Mouse (Mus musculus) heart, embryonic 12.5 days (tissue): ENCODE data around the gene Gm10964. TPM values are rescaled to one million over a fixed set of nuclear protein-coding genes. Genes with fewer than 3 reads are reported as not detected.
A peak's percentile ranks its signal among the peaks of the same experiment; 100 is the strongest.

Experiments used
- ATAC-seq: fragments of 200-750 bp; cut with Nextera tagmentation; 2 replicates; pipeline ENCODE4 v1.8.0; 2017; ENCODE audit warnings: moderate TSS enrichment, moderate library complexity; ENCODE audit not compliant: insufficient number of reproducible peaks, low FRiP score
- H3K27ac ChIP-seq: fragments of 300-500 bp; sonication (generic); 2 replicates; pipeline ENCODE4 v1.5.1; 2016; ENCODE audit warnings: mild to moderate bottlenecking, moderate library complexity; ENCODE audit not compliant: poor library complexity, severe bottlenecking
- H3K27me3 ChIP-seq: fragments of 300-500 bp; sonication (generic); replicated peaks from 2 replicates; pipeline ENCODE4 v1.6.1; 2016; ENCODE audit warnings: mild to moderate bottlenecking, moderate library complexity
- H3K36me3 ChIP-seq: fragments of 300-500 bp; sonication (generic); 2 replicates; pipeline ENCODE4 v1.6.1; 2016; ENCODE audit warnings: mild to moderate bottlenecking, moderate library complexity
- H3K4me1 ChIP-seq: fragments of 300-500 bp; sonication (generic); replicated peaks from 2 replicates; pipeline ENCODE4 v1.6.1; 2016; ENCODE audit warnings: mild to moderate bottlenecking
- H3K4me2 ChIP-seq: fragments of 300-500 bp; sonication (generic); 2 replicates; pipeline ENCODE4 v1.6.1; 2016; ENCODE audit warnings: mild to moderate bottlenecking, moderate library complexity
- H3K4me3 ChIP-seq: fragments of 300-500 bp; sonication (generic); 2 replicates; pipeline ENCODE4 v1.5.1; 2016; ENCODE audit warnings: mild to moderate bottlenecking
- H3K9ac ChIP-seq: fragments of 300-500 bp; sonication (generic); 2 replicates; pipeline ENCODE4 v1.6.1; 2016; ENCODE audit warnings: mild to moderate bottlenecking, moderate library complexity
- H3K9me3 ChIP-seq: fragments of 300-500 bp; sonication (generic); replicated peaks from 2 replicates; pipeline ENCODE4 v1.6.1; 2016; ENCODE audit warnings: mild to moderate bottlenecking, moderate library complexity
- WGBS: fragments of 180-500 bp; shearing (Covaris S2); methylation state at CpG from one replicate; pipeline ENCODE4 v1.1.7; 2016; 5-methylcytosine and 5-hydroxymethylcytosine counted together
- polyA plus RNA-seq: library from polyadenylated mRNA; unstranded; fragments of >200 nt; fragmentation: Nextera tagmentation; extraction: Ambion mirVana; gene quantifications from 2 replicates; pipeline ENCODE4 v1.2.1, GENCODE M21; 2016

Gene Gm10964
- polyA plus RNA-seq, 1 experiment from 2014 or later: not detected

- 93% methylated on average over 7 of the region's 7 CpGs for WGBS
- Histone ChIP-seq H3K4me1 (peaks cover 11% of the 10 kb centered on the region), H3K36me3 (peaks cover 71% of the 10 kb centered on the region), H3K4me2 (no peak overlapping the region), H3K4me3 (no peak overlapping the region), H3K9me3 (no peaks in the 10 kb centered on the region), H3K9ac (no peak overlapping the region), H3K27ac (no peak overlapping the region), H3K27me3 (no peaks in the 10 kb centered on the region)
- no peak for ATAC-seq
Measured at GRCm38 (mm10) chr3:103758456-103758855, 19.3 kb downstream of the Gm10964 start.

GRCm38 (mm10) chr3:103759261-103759970 lies 20.2 kb downstream of the Gm10964 start:
- no peak for ATAC-seq
- Histone ChIP-seq H3K27ac (no peak overlapping the region), H3K9me3 (no peaks in the 10 kb centered on the region), H3K4me1 (peaks cover 11% of the 10 kb centered on the region), H3K27me3 (no peaks in the 10 kb centered on the region), H3K4me2 (no peak overlapping the region), H3K36me3 (peaks cover 71% of the 10 kb centered on the region), H3K9ac (no peak overlapping the region), H3K4me3 (no peak overlapping the region)
- WGBS: 76% methylated on average over 5 of the region's 5 CpGs

GRCm38 (mm10) chr3:103766789-103767188 lies 27.6 kb downstream of the Gm10964 start:
- Histone ChIP-seq H3K27ac (no peak overlapping the region), H3K36me3 (peaks cover 42% of the 10 kb centered on the region), H3K27me3 (no peaks in the 10 kb centered on the region), H3K9me3 (no peaks in the 10 kb centered on the region), H3K9ac (no peak overlapping the region), H3K4me2 (no peak overlapping the region), H3K4me3 (no peak overlapping the region), H3K4me1 (peaks cover 19% of the 10 kb centered on the region)
- 85% methylated on average over 3 of the region's 3 CpGs for WGBS
- ATAC-seq: no peak

DNA sequence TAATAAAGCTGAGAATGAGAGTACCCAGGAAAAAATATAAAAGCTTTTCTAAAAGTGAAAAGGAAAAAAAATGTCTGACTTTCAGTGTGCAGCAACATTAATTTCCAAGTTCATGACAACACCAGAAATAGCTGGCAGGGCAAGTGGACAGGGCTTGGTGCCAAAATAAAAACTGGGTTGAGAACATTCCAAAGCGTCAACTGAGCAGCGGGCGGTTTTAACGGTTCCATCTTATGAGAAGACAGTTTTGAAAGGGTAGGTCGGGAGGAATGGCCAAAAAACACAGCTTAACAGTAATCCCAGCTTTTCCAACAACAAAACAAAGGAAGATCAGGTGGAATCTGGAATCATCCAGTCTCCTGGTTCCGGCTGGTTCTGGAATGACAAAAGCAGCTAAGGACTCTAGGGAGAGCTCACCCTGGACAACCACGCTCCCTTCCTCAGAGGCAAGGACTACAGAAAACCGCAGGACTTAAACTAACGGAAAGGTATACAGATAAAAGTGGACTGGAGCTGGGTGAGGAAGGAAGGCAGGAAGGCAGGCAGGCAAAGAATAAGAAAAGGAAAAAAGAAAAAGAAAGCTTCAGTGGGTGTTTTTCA lies 32.5 kb downstream of the Gm10964 start:
- H3K4me3 ChIP-seq: no peak overlapping the region
- no peak for ATAC-seq

GRCm38 (mm10) chr3:103772846-103773245 lies 33.7 kb downstream of the Gm10964 start:
- Histone ChIP-seq H3K9me3 (no peaks in the 10 kb centered on the region), H3K27ac (peak overlapping the region; percentile 91)
- ATAC-seq: no peak

More for the DNA sequence above, 32.5 kb downstream of the Gm10964 start:
- peaks cover 29% of the 10 kb centered on the region for H3K36me3 ChIP-seq
- no peaks in the 10 kb centered on the region for H3K27me3 ChIP-seq
- H3K4me1 ChIP-seq: peaks cover 39% of the 10 kb centered on the region
- peak overlapping the region; percentile 53 for H3K4me2 ChIP-seq
- no peaks in the 10 kb centered on the region for H3K9me3 ChIP-seq
- 36% methylated on average over 9 of the region's 9 CpGs for WGBS
- peak overlapping the region; percentile 45; the same call in 1 of the 2 replicates for H3K9ac ChIP-seq
- peak overlapping the region; percentile 91 for H3K27ac ChIP-seq

DNA sequence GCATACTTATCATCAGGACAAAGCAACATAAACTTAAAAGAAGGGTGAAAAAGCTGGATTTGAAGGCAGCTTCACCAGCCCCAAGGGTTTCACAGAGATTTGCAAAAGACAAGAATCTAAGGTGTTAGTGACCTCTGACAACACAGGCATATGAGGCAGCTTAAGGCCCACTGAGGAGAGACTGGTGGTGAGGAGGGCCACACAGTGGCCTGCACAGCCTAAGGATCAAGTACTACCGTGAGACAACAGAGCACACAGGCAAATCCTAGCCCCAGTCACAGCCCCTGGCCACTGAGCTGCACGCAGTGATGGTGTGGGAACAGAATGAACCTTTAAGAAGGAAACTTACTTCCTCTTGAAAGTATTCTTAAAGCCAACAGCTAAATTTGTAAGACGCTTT lies 34.3 kb downstream of the Gm10964 start:
- no peak overlapping the region for H3K4me3 ChIP-seq
- 82% methylated on average over 3 of the region's 3 CpGs for WGBS
- H3K4me1 ChIP-seq: peaks cover 37% of the 10 kb centered on the region
- ATAC-seq: no peak
- no peaks in the 10 kb centered on the region for H3K27me3 ChIP-seq
- peaks cover 38% of the 10 kb centered on the region for H3K36me3 ChIP-seq
- peak overlapping the region; percentile 91 for H3K27ac ChIP-seq
- no peaks in the 10 kb centered on the region for H3K9me3 ChIP-seq
- H3K9ac ChIP-seq: peak overlapping the region; percentile 6; the same call in 1 of the 2 replicates
- H3K4me2 ChIP-seq: no peak overlapping the region

More at GRCm38 (mm10) chr3:103772846-103773245, 33.7 kb downstream of the Gm10964 start:
- Histone ChIP-seq H3K27me3 (no peaks in the 10 kb centered on the region), H3K9ac (no peak overlapping the region), H3K36me3 (peaks cover 39% of the 10 kb centered on the region), H3K4me3 (no peak overlapping the region), H3K4me2 (no peak overlapping the region), H3K4me1 (peaks cover 39% of the 10 kb centered on the region)
- WGBS: 65% methylated on average over 4 of the region's 4 CpGs

DNA sequence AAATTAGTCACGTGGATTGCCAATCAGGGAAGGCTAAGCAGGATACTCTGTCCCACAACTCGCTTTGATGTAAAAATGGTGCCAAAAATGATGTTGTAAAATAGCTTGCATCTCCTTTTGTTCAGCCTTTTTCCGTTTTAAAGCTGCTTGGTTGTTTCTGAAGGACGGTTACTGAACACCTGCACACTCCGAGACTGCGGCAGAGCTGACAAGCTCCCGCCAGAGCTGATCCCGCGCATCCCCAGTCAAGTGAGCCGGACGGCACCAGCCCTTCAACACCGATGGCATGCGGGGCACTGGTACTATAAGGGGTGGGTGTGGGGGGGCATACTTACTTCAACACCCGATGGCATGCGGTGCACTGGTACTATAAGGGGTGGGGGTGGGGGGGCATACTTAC lies 34.8 kb downstream of the Gm10964 start:
- Histone ChIP-seq H3K27ac (no peak overlapping the region; the same call in 1 of the 2 replicates), H3K9ac (no peak overlapping the region), H3K4me2 (no peak overlapping the region), H3K27me3 (no peaks in the 10 kb centered on the region), H3K36me3 (peaks cover 34% of the 10 kb centered on the region), H3K4me3 (no peak overlapping the region), H3K4me1 (peaks cover 37% of the 10 kb centered on the region), H3K9me3 (no peaks in the 10 kb centered on the region)
- 79% methylated on average over 15 of the region's 15 CpGs for WGBS
- no peak for ATAC-seq

DNA sequence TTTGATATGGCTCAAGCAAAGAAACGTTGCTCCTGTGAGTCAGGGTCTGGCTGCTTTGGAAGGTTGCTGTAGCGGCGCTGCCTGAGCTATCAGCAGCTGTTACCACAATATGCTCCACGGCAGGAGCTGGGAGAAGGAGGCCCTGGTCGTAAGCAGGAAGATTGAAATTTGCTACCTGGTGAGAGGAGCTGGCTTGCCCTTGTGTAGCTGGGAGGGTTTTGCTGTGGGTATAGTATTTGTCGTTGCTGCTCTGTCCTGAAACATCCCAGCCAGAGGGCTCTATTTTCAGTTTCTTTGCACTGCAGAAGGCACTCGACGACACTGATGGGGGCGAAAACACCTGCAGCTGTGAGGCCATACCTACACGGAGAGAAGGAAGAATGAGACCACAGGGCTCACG lies 38.8 kb downstream of the Gm10964 start:
- H3K4me2 ChIP-seq: no peak overlapping the region
- H3K4me1 ChIP-seq: peaks cover 35% of the 10 kb centered on the region
- no peak overlapping the region for H3K9ac ChIP-seq
- H3K36me3 ChIP-seq: peaks cover 23% of the 10 kb centered on the region
- no peak for ATAC-seq
- no peak overlapping the region for H3K4me3 ChIP-seq
- no peak overlapping the region for H3K27ac ChIP-seq
- H3K27me3 ChIP-seq: no peaks in the 10 kb centered on the region
- H3K9me3 ChIP-seq: no peaks in the 10 kb centered on the region
- 86% methylated on average over 11 of the region's 11 CpGs for WGBS

DNA sequence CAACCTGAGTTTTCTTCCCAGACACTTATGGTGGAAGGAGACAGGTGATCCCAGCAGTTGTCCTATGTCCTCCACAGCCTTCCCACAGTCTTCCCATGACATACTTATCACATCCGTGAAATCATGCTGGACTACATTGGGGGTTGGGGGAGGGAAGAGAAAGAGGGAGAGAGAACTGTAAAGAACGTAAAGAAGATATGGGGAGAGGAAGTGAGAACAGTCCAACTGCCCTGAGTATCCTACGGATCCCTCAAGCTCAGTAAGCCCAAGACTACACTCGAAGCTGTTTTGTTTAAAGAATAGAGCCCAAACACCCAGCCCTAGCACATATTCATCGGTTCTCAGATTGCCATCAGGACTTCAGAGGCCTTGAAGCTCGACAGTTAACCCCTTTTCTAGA lies 39.5 kb downstream of the Gm10964 start:
- peaks cover 23% of the 10 kb centered on the region for H3K36me3 ChIP-seq
- no peak for ATAC-seq
- H3K9me3 ChIP-seq: no peaks in the 10 kb centered on the region
- H3K9ac ChIP-seq: no peak overlapping the region; the same call in 1 of the 2 replicates
- H3K4me3 ChIP-seq: no peak overlapping the region
- 73% methylated on average over 6 of the region's 6 CpGs for WGBS
- H3K27ac ChIP-seq: no peak overlapping the region
- H3K4me1 ChIP-seq: peaks cover 34% of the 10 kb centered on the region
- H3K27me3 ChIP-seq: no peaks in the 10 kb centered on the region
- no peak overlapping the region for H3K4me2 ChIP-seq

GRCm38 (mm10) chr3:103779183-103779582 lies 40.0 kb downstream of the Gm10964 start:
- H3K27ac ChIP-seq: no peak overlapping the region
- WGBS: 87% methylated on average over 7 of the region's 7 CpGs

GRCm38 (mm10) chr3:103780271-103780670 lies 41.1 kb downstream of the Gm10964 start:
- Histone ChIP-seq H3K9me3 (no peaks in the 10 kb centered on the region), H3K4me2 (no peak overlapping the region), H3K4me3 (no peak overlapping the region), H3K27me3 (no peaks in the 10 kb centered on the region), H3K9ac (no peak overlapping the region), H3K36me3 (peaks cover 20% of the 10 kb centered on the region), H3K4me1 (peaks cover 37% of the 10 kb centered on the region), H3K27ac (no peak overlapping the region)
- ATAC-seq: no peak
- 80% methylated on average over 3 of the region's 3 CpGs for WGBS

More at GRCm38 (mm10) chr3:103779183-103779582, 40.0 kb downstream of the Gm10964 start:
- peaks cover 20% of the 10 kb centered on the region for H3K36me3 ChIP-seq
- no peaks in the 10 kb centered on the region for H3K27me3 ChIP-seq
- no peaks in the 10 kb centered on the region for H3K9me3 ChIP-seq
- no peak overlapping the region for H3K4me2 ChIP-seq
- ATAC-seq: no peak
- H3K4me3 ChIP-seq: no peak overlapping the region
- H3K4me1 ChIP-seq: peaks cover 36% of the 10 kb centered on the region
- no peak overlapping the region for H3K9ac ChIP-seq
